Mouse (Mus musculus) G1E (cell line): Measurements from ENCODE around the gene Cyfip2.

Experiments used
- CTCF ChIP-seq: IDR thresholded peaks from 2 replicates; pipeline ENCODE4 v1.5.1; 2012; ENCODE audit warnings: low read depth, low read length, inconsistent platforms, mixed read lengths
- GATA1 ChIP-seq: IDR thresholded peaks from 2 replicates; pipeline ENCODE4 v1.6.1; 2012; ENCODE audit warnings: borderline replicate concordance, low read length, inconsistent platforms, mixed read lengths
- GATA2 ChIP-seq: IDR thresholded peaks from 2 replicates; pipeline ENCODE4 v1.6.1; 2012; ENCODE audit warnings: low read depth, low read length, inconsistent platforms, borderline replicate concordance
- POLR2AphosphoS5 ChIP-seq: IDR thresholded peaks from 2 replicates; pipeline ENCODE4 v1.6.1; 2012; ENCODE audit warnings: low read depth, low read length, inconsistent platforms; ENCODE audit not compliant: insufficient replicate concordance
- TAL1 ChIP-seq: conservative IDR thresholded peaks from 2 replicates; pipeline ENCODE4 v1.6.1; 2012; ENCODE audit warnings: low read depth, low read length, inconsistent platforms, mixed read lengths

GRCm38 (mm10) chr11:46217686-46218085 lies 95.0 kb downstream of the Cyfip2 start:
- TF ChIP-seq CTCF (no peak), GATA1 (no peak), POLR2AphosphoS5 (no peak), TAL1 (no peak), GATA2 (no peak)
